Mouse (Mus musculus) lung, postnatal 10 days (tissue): ENCODE measurements around the gene Ada.

ENCODE experiments used
- DNase-seq: peaks from one replicate; pipeline ENCODE4 v3.0.0; 2021

Ada gene

DNA sequence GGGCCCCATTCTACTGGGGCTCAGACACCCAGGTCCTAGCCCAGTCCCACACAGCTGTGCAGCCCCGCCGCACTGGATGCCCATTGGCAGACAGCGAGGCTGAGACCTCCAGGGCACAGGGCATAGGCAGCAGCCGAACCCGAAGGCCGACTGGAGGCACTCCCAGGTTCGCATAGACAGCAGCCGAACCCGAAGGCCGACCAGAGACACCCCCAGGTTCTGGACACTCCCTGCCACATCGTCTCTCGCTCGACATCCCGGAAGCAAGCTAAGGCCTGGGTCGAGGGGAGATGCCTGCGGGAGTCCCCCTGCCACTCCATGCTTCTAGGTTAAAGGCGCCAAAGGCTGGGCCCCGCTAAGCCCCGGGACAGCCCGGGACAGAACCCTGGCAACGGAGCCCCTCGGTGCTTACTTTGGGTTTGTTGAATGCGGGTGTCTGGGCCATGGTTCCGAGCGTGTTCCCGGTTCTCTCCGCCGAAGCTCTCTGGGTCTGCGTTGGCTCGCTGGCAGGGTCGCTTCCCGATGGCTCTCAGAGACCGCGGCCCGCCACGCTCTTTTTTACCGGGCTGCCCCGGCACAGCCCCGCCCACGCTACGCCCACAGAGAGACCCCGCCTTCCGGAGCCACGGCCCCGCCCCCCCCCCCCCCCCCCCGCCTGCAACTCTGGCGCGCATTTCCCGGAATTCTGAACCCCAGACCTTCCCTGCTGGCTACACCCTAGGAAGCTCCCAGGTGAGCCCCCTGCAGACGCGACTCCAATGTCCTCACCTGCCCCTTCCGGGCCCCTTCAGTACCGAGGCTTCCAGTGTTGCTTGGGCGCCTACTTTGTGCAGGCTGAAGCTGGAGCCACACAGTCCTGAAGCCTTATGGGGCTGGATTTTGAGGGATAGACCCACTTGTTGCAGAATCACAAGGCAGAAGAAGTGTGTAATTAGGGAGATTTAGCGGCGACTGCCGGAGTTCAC is at the start of gene Ada:
Gene Ada, minus strand, starts transcription at position 593 of the 965 bp plus-strand sequence.
- DNase-seq: peak; percentile 57

DNA sequence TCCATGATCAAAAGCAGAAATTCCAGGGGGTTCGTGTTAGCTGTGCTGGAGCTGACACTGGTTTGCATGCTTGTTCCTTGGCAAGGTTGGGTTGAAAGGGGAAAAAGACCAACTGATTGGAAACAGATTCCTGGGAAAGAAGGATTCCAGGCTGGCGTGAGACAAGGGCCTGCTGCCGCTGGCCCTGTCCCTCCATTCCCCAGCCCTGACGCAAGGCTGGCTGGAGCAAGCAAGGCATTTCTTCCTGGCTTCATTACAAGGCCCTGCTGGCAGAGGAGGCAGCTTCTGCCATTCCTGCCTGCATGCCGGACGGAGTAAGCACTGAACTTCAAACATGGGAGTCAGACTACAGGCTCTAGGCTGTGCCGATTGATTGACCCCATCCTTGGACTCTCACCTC is 48.4 kb upstream of the Ada start:
- peak; percentile 85 for DNase-seq

DNA sequence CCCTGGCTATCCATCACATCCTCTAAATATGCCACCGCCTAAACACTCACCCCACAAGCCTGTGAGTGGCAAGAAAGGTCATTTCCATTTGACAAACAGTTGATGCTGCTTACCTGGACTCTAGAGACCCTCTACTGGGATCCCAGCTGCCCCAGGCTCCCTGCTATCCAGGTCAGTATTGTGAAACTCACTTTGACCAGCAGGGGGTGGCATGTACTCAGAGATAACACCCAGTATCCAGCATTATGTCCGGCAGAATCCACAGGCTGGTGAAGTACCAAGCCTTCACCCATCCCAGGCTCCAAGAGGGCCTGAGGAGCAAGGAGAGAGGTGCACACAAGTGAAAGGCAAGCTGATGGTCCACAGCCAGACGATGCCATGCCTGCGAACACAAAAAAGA is 38.4 kb upstream of the Ada start:
- peak; percentile 87 for DNase-seq

DNA sequence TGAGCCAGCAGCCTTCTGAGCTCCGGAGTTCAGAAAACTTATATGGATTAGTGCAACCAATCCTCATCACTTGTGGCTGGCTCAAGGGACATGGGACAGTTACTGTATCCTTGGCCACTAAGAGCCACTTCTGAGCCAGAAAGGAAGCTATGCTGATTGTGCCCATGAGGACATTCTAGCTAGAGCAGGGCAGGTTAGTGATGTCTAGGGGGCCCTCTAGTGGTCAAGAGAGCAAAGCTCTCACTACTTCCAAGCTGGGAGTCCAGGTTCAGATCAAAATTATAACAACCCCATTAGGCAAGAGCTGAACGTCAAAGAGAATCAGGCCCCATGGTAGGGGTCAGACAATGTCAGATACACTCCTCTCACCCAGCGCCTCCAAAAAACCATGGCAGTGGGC is 37.7 kb upstream of the Ada start:
- DNase-seq: peak; percentile 72

DNA sequence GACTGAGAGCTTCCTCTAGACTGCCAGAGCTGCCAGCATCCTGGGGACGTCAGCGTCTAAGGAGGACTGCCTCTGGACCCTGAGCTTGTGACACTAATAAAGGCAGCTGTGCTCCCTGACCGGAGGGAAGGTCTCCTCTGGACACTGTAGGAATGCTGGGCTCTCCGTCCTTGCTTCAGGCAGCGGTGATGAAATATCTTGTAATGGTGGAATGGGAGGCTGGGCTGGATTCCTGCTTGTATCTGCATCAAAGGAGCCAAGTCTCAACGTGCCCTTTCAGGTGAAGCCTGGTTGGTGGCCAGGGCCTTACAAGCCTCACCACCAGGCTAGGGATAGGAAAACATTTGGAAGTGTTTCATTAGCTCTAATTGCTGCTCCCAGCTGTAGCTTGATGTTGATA is 37.0 kb upstream of the Ada start:
- DNase-seq: no peak

DNA sequence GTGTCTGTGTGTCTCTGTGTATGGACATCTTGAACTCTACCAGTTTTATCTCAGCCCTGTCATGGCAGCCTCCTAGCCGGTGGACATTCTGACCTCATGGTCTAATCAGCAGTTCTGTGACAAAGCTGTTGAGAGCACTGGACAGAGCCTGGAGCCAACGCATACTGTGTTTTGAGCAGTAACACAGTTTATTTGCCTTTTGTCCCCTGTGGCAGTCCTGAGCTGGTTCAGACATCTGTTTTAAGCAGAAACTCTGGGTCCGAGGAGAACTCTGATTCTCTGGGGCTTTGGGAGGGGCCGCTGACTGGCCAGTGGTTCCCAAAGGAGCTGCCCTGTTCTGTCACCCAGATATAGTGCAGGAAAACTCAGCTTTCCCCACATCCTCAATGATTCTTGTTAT is 33.9 kb upstream of the Ada start:
- no peak for DNase-seq

DNA sequence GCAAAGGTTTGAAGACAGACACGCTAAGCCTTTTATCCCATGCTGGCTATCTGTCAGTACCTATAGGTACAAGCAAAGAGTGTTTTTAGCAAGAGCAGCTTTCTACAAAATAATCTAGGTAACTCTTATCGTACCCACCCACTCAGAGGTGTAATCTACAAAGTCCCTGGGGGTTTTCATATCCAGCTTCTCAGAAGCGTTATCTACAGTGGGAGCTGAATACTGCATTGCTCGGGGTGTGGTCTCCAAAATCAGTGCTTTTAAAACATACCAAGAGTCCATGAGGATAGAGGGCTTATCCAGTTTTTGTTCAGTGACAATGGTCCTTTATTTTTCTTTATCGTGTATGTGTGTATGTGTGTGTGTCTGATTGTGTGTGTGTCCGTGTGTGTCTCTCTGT is 33.3 kb upstream of the Ada start:
- no peak for DNase-seq

DNA sequence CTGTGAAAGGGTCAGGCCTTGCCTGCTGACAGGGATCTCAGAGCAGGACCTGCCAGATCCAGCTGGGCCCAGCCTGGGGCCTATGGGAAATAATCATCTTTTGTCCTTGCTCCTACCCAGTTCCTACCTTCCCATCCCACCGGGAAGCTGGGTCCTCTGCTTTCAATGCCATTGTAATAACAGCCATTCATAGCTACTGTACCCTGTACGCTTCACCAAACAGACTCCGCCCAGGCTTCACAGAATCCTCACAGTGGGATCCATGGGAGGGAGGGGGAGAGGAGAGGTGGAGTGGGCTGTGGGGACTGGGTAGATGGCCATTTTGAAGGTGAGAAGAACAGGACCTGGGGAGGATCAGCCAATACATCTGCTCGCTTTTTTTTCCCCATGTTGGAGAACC is 28.9 kb upstream of the Ada start:
- DNase-seq: no peak

DNA sequence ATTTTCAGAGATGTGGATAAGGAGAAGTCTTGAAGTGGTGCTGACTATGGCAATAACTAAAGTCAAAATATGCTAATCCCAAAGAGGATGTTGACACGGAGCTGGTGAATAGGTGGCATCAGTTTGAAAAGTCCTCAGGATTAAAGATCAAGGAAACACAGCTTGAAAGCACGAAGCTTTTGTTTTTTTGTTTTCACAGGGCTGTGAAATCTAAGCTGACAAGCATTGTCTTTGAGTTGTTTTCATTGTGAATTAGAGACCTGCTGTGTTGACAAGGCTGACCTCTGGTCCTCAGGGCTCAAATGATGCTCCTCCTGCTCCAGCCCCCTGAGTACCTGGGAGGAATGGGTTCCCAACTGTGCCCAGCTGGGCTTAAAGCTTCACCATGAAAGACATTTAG is 27.0 kb upstream of the Ada start:
- DNase-seq: no peak

DNA sequence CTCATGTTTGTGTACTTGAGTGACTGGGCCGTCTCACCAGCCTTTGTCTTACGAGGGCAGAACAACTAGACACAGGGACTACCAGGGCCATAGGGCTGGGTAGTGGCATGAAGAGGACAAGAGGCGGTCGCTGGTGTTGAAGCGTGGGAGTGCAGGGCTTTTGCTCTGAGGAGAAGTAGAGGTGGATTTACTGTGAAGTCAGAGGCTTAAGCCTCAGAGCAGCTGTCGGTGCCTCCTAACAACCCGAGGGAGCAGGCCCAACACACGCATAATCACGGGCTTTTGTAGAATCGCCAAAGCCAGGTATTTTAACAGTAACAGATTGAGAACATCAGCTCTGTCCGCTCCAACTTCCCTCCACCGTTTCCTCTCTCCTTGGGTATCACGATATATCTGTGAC is 26.6 kb upstream of the Ada start:
- no peak for DNase-seq

DNA sequence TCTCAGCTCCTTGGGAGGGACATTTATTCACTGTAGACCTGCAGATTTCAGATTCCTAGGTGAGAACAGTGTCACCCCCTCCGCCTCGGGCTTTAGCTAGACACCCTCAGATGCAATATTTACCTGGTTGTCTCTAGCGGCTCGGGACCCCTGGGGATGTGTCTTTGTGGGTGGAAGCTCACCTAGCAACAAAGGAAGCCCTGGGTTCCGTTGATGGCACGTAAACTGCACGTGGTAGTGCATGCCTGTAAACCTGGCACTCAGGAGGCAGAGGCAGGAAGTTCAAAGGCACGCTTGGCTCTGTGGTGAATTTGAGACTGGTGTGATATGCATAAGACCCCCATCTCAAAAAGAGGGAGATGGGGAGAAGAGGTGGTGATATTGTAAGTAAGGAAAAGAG is 20.7 kb upstream of the Ada start:
- DNase-seq: no peak

DNA sequence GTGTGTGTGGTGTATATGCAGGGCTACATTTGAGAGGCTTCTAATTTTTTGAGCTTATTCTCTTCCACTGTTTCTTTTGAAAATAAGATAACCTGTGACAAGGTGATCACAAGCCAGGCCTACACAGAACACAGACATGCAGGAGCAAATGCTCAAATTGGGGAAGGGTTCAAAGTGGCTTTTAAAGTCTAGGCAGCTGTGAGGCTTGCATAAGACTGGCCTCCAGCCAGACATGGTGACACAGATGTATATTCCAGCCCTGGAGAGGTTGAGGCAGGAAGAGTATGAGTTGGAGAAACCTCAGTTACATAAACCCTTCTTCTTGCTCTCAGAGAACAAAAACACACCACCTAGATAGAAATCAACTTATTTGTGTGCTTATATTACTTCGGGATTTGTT is 16.9 kb upstream of the Ada start:
- no peak for DNase-seq

DNA sequence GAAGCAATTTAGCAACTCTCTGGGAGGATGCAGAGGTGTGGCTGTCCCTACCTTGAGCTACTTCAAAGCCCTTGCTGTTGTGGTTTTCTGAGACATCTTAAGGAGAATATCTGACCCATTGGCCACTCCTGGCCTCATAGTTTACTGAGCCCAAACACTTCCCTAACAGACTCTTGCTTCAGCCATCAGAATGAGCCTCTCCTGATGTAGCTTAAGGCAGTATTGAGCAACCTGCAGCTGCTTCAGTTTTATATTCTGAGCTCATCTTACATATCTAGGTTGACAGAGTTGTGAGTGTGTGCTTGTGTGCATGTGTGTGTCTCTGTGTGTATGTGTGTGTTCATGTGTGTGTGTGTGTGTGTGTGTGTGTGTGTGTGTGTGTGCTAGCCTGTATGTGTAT is 16.2 kb upstream of the Ada start:
- no peak for DNase-seq

DNA sequence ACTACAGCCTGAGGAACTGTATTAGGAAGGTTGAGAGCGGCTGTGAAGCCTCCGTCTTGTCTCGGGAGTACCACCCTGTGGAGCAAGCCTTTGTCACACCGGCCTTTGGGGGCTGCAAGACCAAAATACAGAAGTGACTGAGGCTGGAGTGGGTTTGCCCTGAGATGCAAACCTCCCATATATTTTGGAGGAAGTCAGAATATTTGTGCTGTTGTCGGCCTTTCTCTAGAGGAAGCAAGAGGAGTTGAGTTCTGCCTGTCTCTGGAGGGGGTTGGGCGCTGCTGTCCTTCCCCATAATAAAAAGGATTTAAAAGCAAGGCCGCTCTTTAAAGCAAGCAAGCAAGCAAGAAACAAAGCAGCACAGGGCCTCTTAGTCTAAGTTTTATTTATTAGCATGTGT is 11.4 kb upstream of the Ada start:
- no peak for DNase-seq

DNA sequence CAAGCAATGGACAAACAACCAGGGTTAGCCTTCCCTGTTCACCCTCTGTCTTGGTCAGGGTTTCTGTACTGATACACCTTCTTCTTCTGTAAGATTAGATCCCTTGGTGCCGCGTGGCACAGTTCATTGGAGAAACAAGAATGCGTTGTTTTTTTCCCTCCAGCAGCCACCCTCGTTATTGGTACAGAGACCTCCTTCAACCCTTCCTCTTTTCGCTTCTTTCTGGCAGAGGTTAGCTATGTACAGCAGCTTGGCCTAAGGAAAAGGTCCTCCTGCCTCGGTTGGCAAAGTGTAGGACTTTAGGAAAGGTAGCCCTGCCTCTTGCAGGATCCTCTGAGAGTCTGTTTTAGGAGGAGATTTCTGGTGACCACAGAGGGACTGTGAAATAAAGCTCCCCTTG is 10.6 kb upstream of the Ada start:
- no peak for DNase-seq

DNA sequence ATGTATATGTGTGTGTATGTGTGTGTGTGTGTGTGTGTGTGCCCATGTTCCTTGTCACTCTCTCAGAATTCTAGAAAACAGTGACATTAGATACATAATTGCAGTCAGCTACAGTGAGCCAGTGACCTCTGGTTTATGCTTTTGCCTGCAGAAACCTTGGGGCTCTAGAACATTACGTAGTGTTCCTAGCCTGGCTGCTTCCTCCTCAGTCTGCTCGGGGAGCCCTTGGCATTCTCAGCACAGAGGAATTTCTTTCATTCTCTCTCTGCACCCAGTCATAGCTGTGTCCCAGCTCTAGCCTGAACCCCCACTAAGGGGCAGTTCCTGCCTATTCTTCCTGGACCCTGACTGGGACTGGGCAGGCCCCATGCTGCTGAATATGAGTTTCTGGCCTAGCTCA is 8.1 kb upstream of the Ada start:
- no peak for DNase-seq

DNA sequence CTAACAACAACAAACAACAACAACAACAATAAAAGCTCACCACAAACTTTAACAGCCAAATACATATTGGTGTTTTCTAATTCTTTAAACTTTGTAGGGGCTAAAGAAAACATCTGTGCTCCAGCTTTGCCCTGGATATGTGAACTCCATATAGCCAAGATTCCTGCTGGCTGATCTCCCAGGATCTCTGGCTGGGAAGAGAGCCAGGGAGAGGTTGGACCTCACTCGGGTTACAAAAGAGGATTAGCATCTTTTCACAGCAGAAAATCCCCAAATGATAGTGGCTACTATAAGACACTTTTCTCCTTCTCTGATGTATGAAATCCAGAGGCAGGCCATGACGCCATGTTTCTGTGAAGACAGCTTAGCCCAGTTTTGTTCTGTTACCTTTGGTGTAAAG is 6.7 kb upstream of the Ada start:
- DNase-seq: peak; percentile 79

DNA sequence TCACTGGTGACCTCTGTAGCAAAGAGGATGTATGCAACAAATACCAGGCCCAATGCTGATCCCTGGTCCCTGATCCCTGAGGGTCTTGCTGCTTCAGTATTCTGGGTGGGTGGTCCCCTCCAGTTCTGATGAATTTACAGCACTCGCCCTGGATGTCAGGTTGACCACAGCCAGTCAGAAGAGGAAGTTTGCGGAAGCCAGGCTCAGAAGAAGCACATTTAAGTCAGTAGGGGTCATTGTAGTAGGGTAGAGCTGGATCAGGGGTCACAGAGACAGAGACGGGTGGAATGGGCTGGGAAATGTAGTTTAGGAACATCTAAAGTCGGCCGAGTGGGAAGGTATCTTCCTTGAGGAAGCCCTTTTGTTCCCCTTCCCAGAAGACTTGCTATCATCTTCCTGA is 4.2 kb upstream of the Ada start:
- no peak for DNase-seq

DNA sequence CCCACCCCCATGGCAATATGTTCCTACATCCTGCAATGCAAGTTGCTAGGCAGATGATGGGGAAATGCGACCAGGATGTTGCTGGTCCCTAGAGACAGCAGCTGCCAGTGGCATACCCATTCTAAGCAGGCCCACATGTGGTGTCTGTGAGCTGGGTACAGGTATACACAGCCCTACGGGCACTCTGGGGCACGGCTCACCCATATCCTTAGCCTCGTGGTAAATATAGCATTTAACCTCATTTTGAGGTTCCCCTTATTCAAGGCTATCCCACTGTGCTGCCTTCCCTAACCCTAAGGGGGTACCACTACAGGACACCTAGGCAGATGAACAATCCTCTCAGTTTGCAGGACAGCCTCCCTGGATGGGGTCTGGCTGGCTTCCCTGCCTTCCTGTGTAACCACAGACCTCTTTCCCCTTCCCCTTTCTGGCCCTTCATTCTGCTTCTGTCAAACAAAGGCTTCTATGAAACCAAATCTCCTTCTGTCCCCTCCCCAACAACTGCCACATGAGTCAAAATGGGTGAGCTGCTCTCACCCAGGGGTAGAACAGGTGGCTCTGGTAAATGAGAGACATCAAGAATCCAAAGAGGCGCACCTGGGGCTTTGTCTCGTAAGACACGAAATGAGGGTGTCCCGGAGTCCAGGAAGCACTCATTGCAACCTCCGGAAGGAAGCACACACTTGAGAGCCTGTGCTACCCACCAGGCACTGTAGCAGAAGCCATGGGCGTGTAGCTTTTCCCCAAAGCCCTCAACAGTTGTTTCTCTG is 5.1 kb downstream of the Ada start:
- DNase-seq: no peak

DNA sequence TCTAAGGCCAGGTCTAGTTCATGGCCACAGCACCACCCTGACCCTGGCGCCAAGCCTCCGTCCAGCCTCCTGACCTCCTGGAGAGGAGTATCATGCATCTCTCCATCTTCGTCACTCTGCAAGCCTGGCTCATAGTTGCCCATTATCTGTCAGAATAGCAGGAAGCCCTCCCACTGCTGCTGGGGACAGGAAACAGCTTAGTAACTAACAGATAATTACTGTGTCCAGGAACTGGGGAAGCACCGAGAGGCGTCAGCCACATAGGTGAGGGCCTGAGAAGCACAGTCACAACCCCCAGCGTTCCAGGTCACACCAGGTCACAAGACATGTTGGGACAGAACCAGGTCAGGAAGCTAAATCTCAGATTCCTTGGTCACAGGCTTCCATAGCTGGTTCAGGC is 6.7 kb downstream of the Ada start:
- DNase-seq: peak; percentile 30

DNA sequence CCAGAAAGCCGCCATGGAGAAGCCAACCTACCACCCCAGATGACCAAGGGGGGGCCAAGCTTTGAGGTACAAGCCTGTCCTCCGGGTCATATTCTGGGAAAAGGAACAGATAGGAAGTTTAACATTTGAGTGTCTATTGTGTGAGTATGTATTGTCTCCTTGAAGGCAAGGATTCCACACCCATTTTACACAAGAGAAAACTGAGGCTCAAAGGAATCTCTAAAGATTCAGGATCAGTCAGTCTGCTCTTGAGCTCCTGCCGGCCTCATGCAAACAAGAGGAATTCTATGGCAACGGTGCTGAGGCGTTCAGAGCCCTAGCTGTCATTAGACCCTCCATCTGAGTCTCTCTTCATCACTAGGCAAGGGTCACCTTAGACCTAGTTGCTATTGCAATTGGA is 7.4 kb downstream of the Ada start:
- no peak for DNase-seq

DNA sequence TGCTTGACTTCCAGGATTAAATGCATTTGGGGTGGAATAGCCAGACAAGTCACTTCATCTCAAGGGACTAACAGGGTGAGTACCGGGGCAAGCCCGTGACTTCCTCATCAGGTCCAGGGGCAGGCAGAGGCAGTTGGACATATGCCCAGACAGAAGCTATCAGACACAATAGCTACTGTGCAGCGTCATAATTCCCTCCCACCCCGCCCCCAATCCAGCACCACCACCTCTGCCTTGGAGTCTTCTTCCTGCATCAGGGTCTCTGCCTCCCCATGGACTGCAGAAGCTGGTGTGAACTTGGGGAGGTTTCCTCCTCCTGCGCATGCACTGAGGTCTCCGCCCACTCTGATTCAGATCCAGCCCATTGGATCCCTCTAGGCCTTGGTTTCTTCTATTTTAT is 14.1 kb downstream of the Ada start:
- DNase-seq: peak; percentile 71

DNA sequence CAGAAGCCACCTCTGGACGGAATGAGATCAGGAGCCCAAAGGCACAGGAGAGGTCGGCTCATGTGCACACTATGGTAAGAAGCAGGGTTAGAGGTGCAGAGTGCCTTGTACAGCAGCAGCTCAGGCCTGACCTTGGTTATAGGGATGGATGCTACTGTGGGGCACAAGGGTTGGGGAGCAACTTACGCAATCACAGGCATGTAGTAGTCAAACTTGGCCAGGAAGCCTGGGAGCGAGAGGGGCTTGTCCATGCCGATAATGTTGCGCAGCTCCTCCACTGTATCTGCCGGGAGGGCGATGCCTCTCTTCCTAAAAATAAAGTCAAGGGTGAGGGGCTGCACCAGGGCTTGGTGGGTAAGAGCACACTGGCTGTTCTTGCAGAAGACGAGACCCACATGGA is 14.9 kb downstream of the Ada start:
- no peak for DNase-seq

DNA sequence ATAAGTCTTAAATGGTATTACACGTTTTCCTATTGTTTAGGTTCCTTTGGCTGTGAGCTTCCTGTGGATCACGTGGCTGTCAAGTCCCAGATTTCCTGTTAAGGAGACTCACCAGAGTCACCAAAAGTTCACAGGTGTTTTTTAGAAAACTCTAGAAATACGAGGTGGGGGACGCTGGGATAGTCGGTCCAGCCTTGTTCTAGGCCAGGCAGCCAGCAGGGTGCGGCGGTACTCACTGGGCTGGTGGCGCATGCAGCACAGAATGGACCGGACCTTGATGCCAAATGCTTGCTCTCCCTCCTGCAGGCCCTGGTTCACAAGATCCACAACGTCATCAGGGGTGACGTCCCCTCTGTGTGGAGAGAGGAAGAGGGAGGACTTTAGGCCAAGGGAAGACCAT is 18.0 kb downstream of the Ada start:
- no peak for DNase-seq
